Mouse (Mus musculus): ENCODE data around the gene Nisch. TPM values are rescaled to one million over a fixed set of nuclear protein-coding genes. Genes with fewer than 3 reads are reported as not detected.

Nisch gene
- 331 and 376 TPM in 2 replicates for polyA plus RNA-seq (2015; fragmentation: Nextera tagmentation; extraction: Ambion mirVana)

DNA sequence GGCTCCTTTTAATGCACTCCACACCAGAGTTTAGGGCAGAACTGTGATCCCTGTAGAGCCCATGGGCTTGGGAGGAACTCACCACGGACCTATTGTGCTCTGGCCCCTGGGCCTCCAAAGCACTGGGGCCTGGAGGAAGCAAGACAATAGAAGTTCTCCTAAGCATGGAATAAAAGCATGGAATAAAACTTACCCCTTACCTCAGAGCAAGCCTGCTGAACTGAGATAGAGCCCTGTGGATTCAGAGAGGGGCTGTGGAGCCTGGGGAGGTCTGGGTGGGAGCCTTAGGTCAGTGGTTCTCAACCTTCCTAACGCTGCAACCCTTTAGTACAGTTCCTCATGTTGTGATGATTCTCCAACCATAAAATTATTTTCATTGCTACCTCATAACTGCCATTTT is at the start of gene Nisch:
Gene Nisch, minus strand, starts transcription at position 101 of the 400 bp plus-strand sequence.
- no peak for ATAC-seq (replicated peaks; ENCODE audit: extremely low read depth, insufficient read depth, low FRiP score)
- Histone ChIP-seq H3K27ac (ENCODE audit: low read length) (peak within 1 kb of the TSS; percentile 36; the same call in 1 of the 2 replicates), H3K9me3 (replicated peaks; ENCODE audit: control insufficient read depth, low read length) (no peaks in the 10 kb centered on the region), H3K4me1 (ENCODE audit: control insufficient read depth, insufficient read depth, low read length) (peaks cover 43% of the 10 kb centered on the region), H3K36me3 (ENCODE audit: control insufficient read depth, insufficient read depth) (0 out of 2 replicates have a peak, but pooled peaks cover 2% of the 10 kb centered on the region), H3K27me3 (ENCODE audit: control insufficient read depth, insufficient read depth, low read length) (no peaks in the 10 kb centered on the region), H3K4me2 (ENCODE audit: low read depth, low read length) (peak within 1 kb of the TSS; percentile 51), H3K9ac (ENCODE audit: low read length) (peak within 1 kb of the TSS; percentile 49), H3K4me3 (ENCODE audit: low read length) (peak within 1 kb of the TSS; percentile 16; the same call in 1 of the 2 replicates)
- WGBS: 58% methylated on average over 2 of the region's 2 CpGs

DNA sequence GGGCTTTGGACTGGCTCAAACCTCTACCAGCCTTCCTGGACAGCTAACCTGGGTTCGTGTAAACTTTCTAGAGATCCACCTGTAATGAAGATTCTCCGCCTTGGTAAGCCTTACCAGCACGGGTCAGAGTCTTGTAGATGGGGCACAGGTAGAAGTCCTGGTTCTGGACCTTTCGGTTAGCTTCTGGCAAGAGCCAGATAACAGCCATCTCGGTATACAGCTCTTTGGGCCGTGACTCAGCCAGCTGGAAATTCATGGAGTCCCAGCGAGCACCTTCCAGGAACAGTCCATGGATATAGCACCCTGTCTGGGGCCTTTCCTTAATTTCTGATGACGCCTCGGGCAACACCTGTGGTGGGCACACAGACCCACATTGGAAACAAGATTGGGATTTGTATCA is 44.2 kb upstream of the Nisch start:
- Histone ChIP-seq H3K9ac (ENCODE audit: low read length) (no peak overlapping the region), H3K36me3 (ENCODE audit: control insufficient read depth, insufficient read depth) (peaks cover 46% of the 10 kb centered on the region), H3K9me3 (replicated peaks; ENCODE audit: control insufficient read depth, low read length) (no peaks in the 10 kb centered on the region), H3K27me3 (ENCODE audit: control insufficient read depth, insufficient read depth, low read length) (no peaks in the 10 kb centered on the region), H3K4me1 (ENCODE audit: control insufficient read depth, insufficient read depth, low read length) (no peaks in the 10 kb centered on the region), H3K27ac (ENCODE audit: low read length) (no peak overlapping the region), H3K4me3 (ENCODE audit: low read length) (no peak overlapping the region), H3K4me2 (ENCODE audit: low read depth, low read length) (no peak overlapping the region)
- 88% methylated on average over 9 of the region's 9 CpGs for whole genome bisulfite sequencing
- ATAC-seq (replicated peaks; ENCODE audit: extremely low read depth, insufficient read depth, low FRiP score): no peak

DNA sequence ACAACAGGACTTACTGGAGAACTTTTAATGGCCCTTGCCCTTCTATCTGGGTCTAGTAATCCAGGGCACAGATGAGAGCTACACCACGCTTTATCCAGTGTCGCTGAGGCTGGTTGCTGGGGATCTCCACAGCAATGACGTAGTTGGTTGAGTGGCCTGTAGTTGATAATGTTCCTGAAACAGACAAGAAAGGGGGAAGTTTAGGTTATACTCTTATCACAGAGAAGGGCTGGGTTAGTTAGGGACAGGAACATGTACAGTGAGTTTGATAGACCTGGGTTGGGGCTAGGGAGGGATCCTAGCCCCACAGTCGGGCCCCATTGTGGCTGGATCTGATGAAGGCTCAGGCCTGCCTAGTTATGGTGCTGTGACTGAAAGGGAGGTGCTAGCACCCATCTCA is 43.6 kb upstream of the Nisch start:
- WGBS: 89% methylated on average over 4 of the region's 4 CpGs
- Histone ChIP-seq H3K27me3 (ENCODE audit: control insufficient read depth, insufficient read depth, low read length) (no peaks in the 10 kb centered on the region), H3K27ac (ENCODE audit: low read length) (no peak overlapping the region), H3K4me2 (ENCODE audit: low read depth, low read length) (no peak overlapping the region), H3K4me3 (ENCODE audit: low read length) (no peak overlapping the region), H3K9ac (ENCODE audit: low read length) (no peak overlapping the region), H3K4me1 (ENCODE audit: control insufficient read depth, insufficient read depth, low read length) (no peaks in the 10 kb centered on the region), H3K9me3 (replicated peaks; ENCODE audit: control insufficient read depth, low read length) (no peaks in the 10 kb centered on the region), H3K36me3 (ENCODE audit: control insufficient read depth, insufficient read depth) (peaks cover 51% of the 10 kb centered on the region)
- ATAC-seq (replicated peaks; ENCODE audit: extremely low read depth, insufficient read depth, low FRiP score): no peak

DNA sequence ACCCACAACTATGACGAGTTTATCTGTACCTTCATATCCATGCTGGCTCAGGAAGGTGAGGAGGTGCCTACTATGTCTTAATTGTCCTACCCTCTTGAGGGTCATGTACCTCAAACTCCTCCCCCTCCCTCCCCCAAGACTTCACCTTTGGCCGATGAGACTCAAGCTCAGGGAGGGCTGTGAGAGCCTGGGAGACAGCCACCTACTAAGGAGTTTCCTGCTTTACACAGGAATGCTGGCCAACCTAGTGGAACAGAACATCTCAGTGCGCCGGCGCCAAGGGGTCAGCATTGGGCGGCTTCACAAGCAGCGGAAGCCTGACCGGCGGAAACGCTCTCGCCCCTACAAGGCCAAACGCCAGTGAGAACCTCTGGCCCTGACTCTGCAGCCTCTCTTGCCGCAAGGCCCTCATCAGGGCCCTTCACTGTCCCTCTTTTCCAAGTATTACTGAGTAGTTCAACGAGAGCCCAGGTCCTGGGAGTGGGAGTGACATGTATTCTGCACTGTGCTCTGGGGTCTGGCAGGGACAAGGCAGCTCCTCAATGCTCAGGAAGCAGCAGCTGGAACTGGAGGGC is 41.8 kb upstream of the Nisch start:
- no peaks in the 10 kb centered on the region for H3K9me3 ChIP-seq (replicated peaks; ENCODE audit: control insufficient read depth, low read length)
- H3K4me2 ChIP-seq (ENCODE audit: low read depth, low read length): no peak overlapping the region
- WGBS: 93% methylated on average over 14 of the region's 14 CpGs
- no peaks in the 10 kb centered on the region for H3K4me1 ChIP-seq (ENCODE audit: control insufficient read depth, insufficient read depth, low read length)
- H3K4me3 ChIP-seq (ENCODE audit: low read length): no peak overlapping the region
- peaks cover 66% of the 10 kb centered on the region for H3K36me3 ChIP-seq (ENCODE audit: control insufficient read depth, insufficient read depth)
- H3K27me3 ChIP-seq (ENCODE audit: control insufficient read depth, insufficient read depth, low read length): no peaks in the 10 kb centered on the region
- ATAC-seq (replicated peaks; ENCODE audit: extremely low read depth, insufficient read depth, low FRiP score): no peak
- no peak overlapping the region for H3K27ac ChIP-seq (ENCODE audit: low read length)
- no peak overlapping the region for H3K9ac ChIP-seq (ENCODE audit: low read length)

DNA sequence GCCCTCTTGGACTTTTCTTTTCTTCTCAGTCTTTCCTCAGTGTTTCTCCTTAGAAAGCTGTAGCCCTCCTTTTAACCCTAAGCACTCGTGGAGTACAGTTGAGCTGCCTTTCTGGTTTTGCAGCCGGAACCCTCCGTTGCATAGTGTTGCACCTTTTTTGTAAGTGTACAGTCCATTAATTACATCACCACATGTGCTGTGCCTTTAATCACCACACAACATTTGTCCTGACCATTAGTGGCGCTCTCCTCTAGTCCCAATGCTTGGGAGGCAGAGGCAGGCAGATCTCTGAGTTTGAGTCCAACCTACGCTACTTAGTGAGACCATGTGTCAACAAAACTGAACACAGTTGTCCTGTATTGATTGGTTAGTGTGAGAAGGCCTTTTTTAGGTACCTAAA is 35.3 kb upstream of the Nisch start:
- Histone ChIP-seq H3K4me1 (ENCODE audit: control insufficient read depth, insufficient read depth, low read length) (peaks cover 14% of the 10 kb centered on the region), H3K9ac (ENCODE audit: low read length) (peak overlapping the region; percentile 99), H3K9me3 (replicated peaks; ENCODE audit: control insufficient read depth, low read length) (no peaks in the 10 kb centered on the region), H3K27ac (ENCODE audit: low read length) (no peak overlapping the region), H3K4me2 (ENCODE audit: low read depth, low read length) (peak overlapping the region; percentile 71), H3K27me3 (ENCODE audit: control insufficient read depth, insufficient read depth, low read length) (no peaks in the 10 kb centered on the region), H3K36me3 (ENCODE audit: control insufficient read depth, insufficient read depth) (peaks cover 38% of the 10 kb centered on the region), H3K4me3 (ENCODE audit: low read length) (peak overlapping the region; percentile 91)
- ATAC-seq (replicated peaks; ENCODE audit: extremely low read depth, insufficient read depth, low FRiP score): no peak
- 89% methylated on average over 5 of the region's 5 CpGs for WGBS

DNA sequence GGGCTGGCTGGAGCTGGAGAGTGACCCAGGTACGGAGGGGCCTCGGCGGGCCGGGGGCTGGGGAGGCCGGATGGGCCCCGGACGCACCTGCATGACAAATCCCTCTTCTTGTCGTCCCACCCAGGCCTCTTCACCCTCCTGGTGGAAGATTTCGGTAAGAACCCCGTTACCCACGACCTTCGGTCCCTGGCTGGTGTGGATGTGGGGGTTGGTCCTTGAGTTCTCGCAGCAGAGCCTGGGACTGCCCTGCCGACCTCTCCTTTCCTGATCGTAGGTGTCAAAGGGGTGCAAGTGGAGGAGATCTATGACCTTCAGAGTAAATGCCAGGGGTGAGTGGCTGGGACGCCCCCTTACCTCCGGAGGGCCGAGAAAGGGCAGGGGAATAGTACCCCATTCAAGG is 34.9 kb upstream of the Nisch start:
- under 1% methylated on average over 18 of the region's 18 CpGs for WGBS
- ATAC-seq (replicated peaks; ENCODE audit: extremely low read depth, insufficient read depth, low FRiP score): no peak; the same call in none of the 2 replicates
- Histone ChIP-seq H3K9ac (ENCODE audit: low read length) (peak overlapping the region; percentile 99), H3K4me1 (ENCODE audit: control insufficient read depth, insufficient read depth, low read length) (peaks cover 14% of the 10 kb centered on the region), H3K27me3 (ENCODE audit: control insufficient read depth, insufficient read depth, low read length) (no peaks in the 10 kb centered on the region), H3K36me3 (ENCODE audit: control insufficient read depth, insufficient read depth) (peaks cover 34% of the 10 kb centered on the region), H3K9me3 (replicated peaks; ENCODE audit: control insufficient read depth, low read length) (no peaks in the 10 kb centered on the region), H3K27ac (ENCODE audit: low read length) (peak overlapping the region; percentile 75), H3K4me3 (ENCODE audit: low read length) (peak overlapping the region; percentile 91), H3K4me2 (ENCODE audit: low read depth, low read length) (peak overlapping the region; percentile 71)

DNA sequence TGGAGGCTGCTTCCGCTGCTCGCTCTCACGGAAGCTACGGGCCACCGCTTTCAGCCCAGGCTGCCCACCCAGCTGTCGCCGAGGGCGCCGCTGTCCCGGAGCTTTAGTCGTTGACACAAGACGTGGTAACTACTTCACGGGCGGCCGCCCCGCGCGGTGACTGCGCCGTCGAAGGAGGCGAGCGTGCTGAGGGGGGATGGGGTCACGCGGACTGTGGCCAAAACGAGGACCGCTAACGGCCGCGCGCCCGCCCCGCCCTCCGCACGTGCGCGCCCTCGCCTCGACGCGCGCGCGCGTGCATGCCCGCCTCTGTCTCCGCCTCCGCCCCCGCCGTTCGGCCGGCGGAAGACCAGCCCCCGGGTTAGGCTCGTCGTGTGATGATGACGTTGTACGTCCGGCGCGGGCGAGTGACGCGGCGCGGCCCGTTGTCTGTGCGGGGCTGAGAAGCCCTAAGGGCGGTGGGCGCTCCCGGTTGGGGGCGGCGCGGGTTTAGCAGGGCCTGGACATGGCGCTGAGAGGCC is 34.4 kb upstream of the Nisch start, which contains the start of the genes Phf7 and Bap1:
Gene Phf7, minus strand, starts transcription at position 234 of the 521 bp plus-strand sequence.
Gene Bap1, plus strand, starts transcription at position 367 of the 521 bp plus-strand sequence.
- H3K4me3 ChIP-seq (ENCODE audit: low read length): peak within 1 kb of the TSS; percentile 91
- H3K4me2 ChIP-seq (ENCODE audit: low read depth, low read length): peak within 1 kb of the TSS; percentile 85
- H3K36me3 ChIP-seq (ENCODE audit: control insufficient read depth, insufficient read depth): peaks cover 30% of the 10 kb centered on the region
- peak; percentile 89 for ATAC-seq (replicated peaks; ENCODE audit: extremely low read depth, insufficient read depth, low FRiP score)
- H3K27ac ChIP-seq (ENCODE audit: low read length): peak within 1 kb of the TSS; percentile 97
- H3K9me3 ChIP-seq (replicated peaks; ENCODE audit: control insufficient read depth, low read length): no peaks in the 10 kb centered on the region
- H3K27me3 ChIP-seq (ENCODE audit: control insufficient read depth, insufficient read depth, low read length): no peaks in the 10 kb centered on the region
- peak within 1 kb of the TSS; percentile 99 for H3K9ac ChIP-seq (ENCODE audit: low read length)
- WGBS: under 1% methylated on average over 65 of the region's 75 CpGs
- H3K4me1 ChIP-seq (ENCODE audit: control insufficient read depth, insufficient read depth, low read length): peaks cover 18% of the 10 kb centered on the region

DNA sequence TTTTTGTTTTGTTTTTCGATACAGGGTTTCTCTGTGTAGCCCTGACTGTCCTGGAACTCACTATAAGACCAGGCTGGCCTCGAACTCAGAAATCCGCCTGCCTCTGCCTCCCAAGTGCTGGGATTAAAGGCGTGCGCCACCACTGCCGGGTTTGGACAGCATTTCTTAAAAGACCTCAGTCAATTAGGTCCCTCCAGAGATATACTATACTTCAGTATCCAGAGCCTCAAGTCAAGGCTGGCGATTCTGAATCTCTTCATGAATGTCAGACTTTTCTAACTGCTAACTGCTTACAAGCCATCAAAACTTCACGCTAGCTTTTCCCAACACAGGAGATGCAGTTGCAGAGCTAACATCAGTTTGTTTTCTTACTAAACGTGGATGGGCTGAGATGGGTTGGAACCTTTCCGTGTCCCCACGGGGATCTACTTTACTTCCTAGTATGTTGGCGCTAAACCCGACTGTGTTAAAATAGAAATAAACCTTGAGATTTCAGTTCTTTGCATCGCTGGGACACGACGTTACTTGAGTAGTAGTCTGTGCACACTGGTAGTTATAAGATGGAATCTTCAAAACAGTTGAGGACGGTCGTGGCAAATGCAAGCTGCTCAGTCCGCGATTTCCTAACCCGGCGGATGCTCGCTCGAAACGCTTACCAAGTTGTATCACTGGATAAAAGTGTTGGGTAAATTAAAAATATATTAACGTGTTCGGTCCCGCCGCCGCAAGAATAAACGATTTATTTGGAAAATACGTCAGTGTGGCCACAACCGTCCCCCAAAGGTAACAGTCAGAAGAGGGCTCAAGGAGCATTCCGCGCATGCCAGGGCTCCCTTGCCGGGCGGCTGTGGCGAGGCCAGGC is 33.7 kb upstream of the Nisch start:
- Histone ChIP-seq H3K4me3 (ENCODE audit: low read length) (peak overlapping the region; percentile 91), H3K4me1 (ENCODE audit: control insufficient read depth, insufficient read depth, low read length) (peaks cover 22% of the 10 kb centered on the region), H3K27ac (ENCODE audit: low read length) (peak overlapping the region; percentile 97), H3K36me3 (ENCODE audit: control insufficient read depth, insufficient read depth) (peaks cover 24% of the 10 kb centered on the region), H3K9ac (ENCODE audit: low read length) (peak overlapping the region; percentile 99), H3K4me2 (ENCODE audit: low read depth, low read length) (peak overlapping the region; percentile 85), H3K27me3 (ENCODE audit: control insufficient read depth, insufficient read depth, low read length) (no peaks in the 10 kb centered on the region), H3K9me3 (replicated peaks; ENCODE audit: control insufficient read depth, low read length) (no peaks in the 10 kb centered on the region)
- WGBS: 17% methylated on average over 36 of the region's 38 CpGs
- peak; percentile 81 for ATAC-seq (replicated peaks; ENCODE audit: extremely low read depth, insufficient read depth, low FRiP score)

DNA sequence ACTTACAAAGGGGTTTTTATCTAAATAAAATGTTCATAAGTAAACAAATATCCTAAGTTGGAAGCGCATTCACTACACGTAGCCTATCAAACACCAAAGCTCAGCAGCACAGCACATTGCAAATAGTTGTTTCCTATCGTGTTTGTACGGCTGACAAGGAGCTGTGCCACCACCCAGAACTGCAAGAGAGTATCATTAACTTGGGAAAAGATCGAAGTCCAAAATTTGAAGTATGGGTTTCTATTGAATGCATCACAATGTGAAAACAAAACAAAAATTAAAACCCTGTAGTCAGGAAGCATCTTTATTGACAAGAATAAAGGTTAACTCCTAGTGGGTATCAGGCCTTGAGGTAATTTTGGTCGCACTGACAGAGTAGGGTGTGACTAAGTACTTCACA is 31.6 kb upstream of the Nisch start:
- Histone ChIP-seq H3K27me3 (ENCODE audit: control insufficient read depth, insufficient read depth, low read length) (no peaks in the 10 kb centered on the region), H3K36me3 (ENCODE audit: control insufficient read depth, insufficient read depth) (peaks cover 7% of the 10 kb centered on the region; the same call in 1 of the 2 replicates), H3K9me3 (replicated peaks; ENCODE audit: control insufficient read depth, low read length) (no peaks in the 10 kb centered on the region), H3K4me2 (ENCODE audit: low read depth, low read length) (no peak overlapping the region), H3K9ac (ENCODE audit: low read length) (no peak overlapping the region), H3K27ac (ENCODE audit: low read length) (no peak overlapping the region), H3K4me1 (ENCODE audit: control insufficient read depth, insufficient read depth, low read length) (peaks cover 22% of the 10 kb centered on the region), H3K4me3 (ENCODE audit: low read length) (no peak overlapping the region)
- WGBS: 92% methylated on average over 6 of the region's 6 CpGs
- no peak for ATAC-seq (replicated peaks; ENCODE audit: extremely low read depth, insufficient read depth, low FRiP score)
